Comparison of ENCODE assay signal across 9 mouse cellular contexts in the genomic region with DNA sequence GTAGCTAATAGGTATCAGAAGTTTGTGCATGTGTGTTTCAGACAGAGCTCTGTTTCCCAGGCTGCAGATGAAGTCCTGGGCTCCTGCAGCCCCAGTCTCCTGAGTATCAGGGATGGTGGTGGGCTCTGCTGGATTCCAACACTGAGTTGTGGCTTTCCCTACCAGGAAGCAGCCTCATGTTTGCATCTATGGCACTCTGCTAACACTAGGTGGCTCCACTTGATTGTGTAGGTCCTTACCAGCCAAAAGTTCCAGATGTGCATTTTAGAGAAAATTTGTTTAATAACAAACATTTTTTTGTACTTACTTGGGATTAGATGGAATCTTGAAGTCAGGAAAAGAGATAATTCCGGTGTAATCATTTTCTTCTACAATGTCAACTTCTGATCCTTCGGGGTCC. TPM values are rescaled to one million over a fixed set of nuclear protein-coding genes. Genes with fewer than 3 reads are reported as not detected.
DNase-seq lines count a peak whose midpoint lies in the region; ATAC-seq lines count a peak whose summit lies in the region.
"Had no signal": no experiment of that assay in that cellular context is flagged by ENCODE, and none has a peak within 500 bp of the region (broad histone marks: within the 10 kb centered on the region; RNA-seq: fewer than 3 reads in every experiment).

No protein-coding gene starts in this region.

- 80% methylated on average over 2 of the region's 2 CpGs for WGBS in hindbrain, embryonic 14.5 days
- 74% methylated on average over 2 of the region's 2 CpGs for WGBS in hindbrain, embryonic 13.5 days

- H3K36me3 ChIP-seq in hindbrain, embryonic 14.5 days (replicated peaks; ENCODE audit: control insufficient read depth, insufficient read depth) = no peaks in the 10 kb centered on the region
- H3K36me3 ChIP-seq in hindbrain, embryonic 13.5 days = no peaks in the 10 kb centered on the region

- no peak overlapping the region for H3K9ac ChIP-seq in hindbrain, embryonic 14.5 days
- H3K9ac ChIP-seq in hindbrain, embryonic 13.5 days = no peak overlapping the region
- H3K9ac ChIP-seq: liver, embryonic 15.5 days had no signal

- no peak overlapping the region for H3K27ac ChIP-seq in hindbrain, embryonic 14.5 days
- H3K27ac ChIP-seq in hindbrain, embryonic 13.5 days = no peak overlapping the region
- H3K27ac ChIP-seq: liver, embryonic 15.5 days had no signal

- no peak for ATAC-seq in hindbrain, embryonic 14.5 days (ENCODE audit: low FRiP score)
- ATAC-seq in hindbrain, embryonic 13.5 days (ENCODE audit: low FRiP score) = no peak
- peak; percentile 74 for ATAC-seq in granulocyte monocyte progenitor cell, adult 5-6 weeks (replicated peaks; ENCODE audit: poor library complexity, severe bottlenecking)
- peak; percentile 67 for ATAC-seq in megakaryocyte, adult 5-6 weeks (ENCODE audit: poor library complexity, severe bottlenecking)

- no peaks in the 10 kb centered on the region for H3K27me3 ChIP-seq in hindbrain, embryonic 14.5 days (ENCODE audit: control insufficient read depth, insufficient read depth, low read length)
- no peaks in the 10 kb centered on the region for H3K27me3 ChIP-seq in hindbrain, embryonic 13.5 days
- H3K27me3 ChIP-seq: liver, embryonic 15.5 days had no signal

- no peak overlapping the region for H3K4me2 ChIP-seq in hindbrain, embryonic 14.5 days (replicated peaks)
- no peak overlapping the region for H3K4me2 ChIP-seq in hindbrain, embryonic 13.5 days
- H3K4me2 ChIP-seq: liver, embryonic 15.5 days had no signal

- no peaks in the 10 kb centered on the region for H3K4me1 ChIP-seq in hindbrain, embryonic 14.5 days (replicated peaks; ENCODE audit: control insufficient read depth, insufficient read depth, low read length)
- H3K4me1 ChIP-seq in hindbrain, embryonic 13.5 days (replicated peaks) = no peaks in the 10 kb centered on the region
- H3K4me1 ChIP-seq: liver, embryonic 15.5 days had no signal

- peak; percentile 29 for DNase-seq in hindbrain, embryonic 14.5 days (ENCODE audit: low spot score)
- DNase-seq in CD4-positive, CD25-positive, alpha-beta regulatory T cell, adult 2 months (ENCODE audit: low read depth, low spot score) = peak; percentile 76
- peak; percentile 66 for DNase-seq in R1 (ENCODE audit: low read depth, low spot score)
- DNase-seq in layer of hippocampus, adult 9-10 months (ENCODE audit: low spot score) = no peak
- DNase-seq in spleen, postnatal 4 days (ENCODE audit: low spot score in 2 of 2) = no peak

- 0 out of 2 replicates have a peak, but pooled peaks cover 6% of the 10 kb centered on the region for H3K9me3 ChIP-seq in hindbrain, embryonic 14.5 days (ENCODE audit: control insufficient read depth, low read length)
- H3K9me3 ChIP-seq in hindbrain, embryonic 13.5 days = 0 out of 2 replicates have a peak, but pooled peaks cover 6% of the 10 kb centered on the region
- H3K9me3 ChIP-seq: liver, embryonic 15.5 days had no signal

- H3K4me3 ChIP-seq in hindbrain, embryonic 14.5 days (replicated peaks; ENCODE audit: low read length) = no peak overlapping the region
- H3K4me3 ChIP-seq in hindbrain, embryonic 13.5 days = no peak overlapping the region
- H3K4me3 ChIP-seq: liver, embryonic 15.5 days had no signal

RNA-seq across cellular contexts. Expression of a gene that starts 16.3 kb away (rescaled TPM):
- 0.44 and 0.46 TPM in 2 replicates for polyA plus RNA-seq in hindbrain, embryonic 14.5 days (2014; fragmentation: Nextera tagmentation; extraction: Ambion mirVana)
- 0.40 and 0.47 TPM in 2 replicates for polyA plus RNA-seq in hindbrain, embryonic 13.5 days (2015; fragmentation: Nextera tagmentation; extraction: Ambion mirVana)
- not detected in 2 replicates for total RNA-seq in granulocyte monocyte progenitor cell, adult 5-6 weeks (2014; fragmentation: Nextera tagmentation)
- not detected in 2 replicates for total RNA-seq in granulocyte monocyte progenitor cell, adult 5-6 weeks (2017)
- 2.1 TPM in 1 of 2 replicates, not detected in the other for total RNA-seq in megakaryocyte, adult 5-6 weeks (2015)
- not detected in 2 replicates for total RNA-seq in megakaryocyte, adult 5-6 weeks (2017)

RNA-seq across cellular contexts. Expression of a gene that starts 56.4 kb away (rescaled TPM):
- polyA plus RNA-seq in hindbrain, embryonic 14.5 days (2014; fragmentation: Nextera tagmentation; extraction: Ambion mirVana) = 0.20 and 0.51 TPM in 2 replicates
- 0.58 TPM in 1 of 2 replicates, not detected in the other for polyA plus RNA-seq in hindbrain, embryonic 13.5 days (2015; fragmentation: Nextera tagmentation; extraction: Ambion mirVana)
- 0.51 and 2.4 TPM in 2 replicates for total RNA-seq in granulocyte monocyte progenitor cell, adult 5-6 weeks (2014; fragmentation: Nextera tagmentation)
- total RNA-seq in granulocyte monocyte progenitor cell, adult 5-6 weeks (2017) = 1.3 and 2.1 TPM in 2 replicates
- 1.3 and 1.4 TPM in 2 replicates for total RNA-seq in megakaryocyte, adult 5-6 weeks (2015)
- 1.4 and 1.7 TPM in 2 replicates for total RNA-seq in megakaryocyte, adult 5-6 weeks (2017)

Comparison
In these comparisons a context has a peak if more than half of its experiments do, and no peak if none do; other contexts are left out.
1. ATAC-seq: peak in granulocyte monocyte progenitor cell, adult 5-6 weeks (single experiment) and megakaryocyte, adult 5-6 weeks (single experiment); none in hindbrain, embryonic 14.5 days (single experiment) and hindbrain, embryonic 13.5 days (single experiment).
2. DNase-seq: peak in hindbrain, embryonic 14.5 days (single experiment), CD4-positive, CD25-positive, alpha-beta regulatory T cell, adult 2 months (single experiment) and R1 (single experiment); none in layer of hippocampus, adult 9-10 months (single experiment) and spleen, postnatal 4 days (0 of 2).